Mouse (Mus musculus) liver, embryonic 16.5 days (tissue): Measurements from ENCODE around the gene Lfng. TPM values are rescaled to one million over a fixed set of nuclear protein-coding genes. Genes with fewer than 3 reads are reported as not detected.

Source experiments
- ATAC-seq: fragments of 200-750 bp; cut with Nextera tagmentation; 2 replicates; pipeline ENCODE4 v1.8.0; 2017; ENCODE audit warnings: low read depth, mild to moderate bottlenecking, moderate number of reproducible peaks, moderate library complexity
- H3K27ac ChIP-seq: fragments of 300-500 bp; sonication (generic); 2 replicates; pipeline ENCODE4 v1.5.1; 2014; ENCODE audit warnings: mild to moderate bottlenecking, low read length
- H3K27me3 ChIP-seq: fragments of 300-500 bp; sonication (generic); 2 replicates; pipeline ENCODE4 v1.6.1; 2014; ENCODE audit warnings: low read depth, low read length, mixed read lengths; ENCODE audit not compliant: control insufficient read depth, insufficient read depth
- H3K36me3 ChIP-seq: fragments of 300-500 bp; sonication (generic); 2 replicates; pipeline ENCODE4 v1.6.1; 2014; ENCODE audit warnings: mild to moderate bottlenecking; ENCODE audit not compliant: control insufficient read depth, insufficient read depth
- H3K4me1 ChIP-seq: fragments of 300-500 bp; sonication (generic); 2 replicates; pipeline ENCODE4 v1.6.1; 2014; ENCODE audit warnings: low read depth, low read length, mixed read lengths; ENCODE audit not compliant: control insufficient read depth
- H3K4me2 ChIP-seq: fragments of 300-500 bp; sonication (generic); 2 replicates; pipeline ENCODE4 v1.6.1; 2014; ENCODE audit warnings: low read depth, low read length, mixed read lengths
- H3K4me3 ChIP-seq: fragments of 300-500 bp; sonication (generic); 2 replicates; pipeline ENCODE4 v1.5.1; 2014; ENCODE audit warnings: low read depth, mild to moderate bottlenecking, low read length
- H3K9ac ChIP-seq: fragments of 300-500 bp; sonication (generic); 2 replicates; pipeline ENCODE4 v1.6.1; 2014; ENCODE audit warnings: low read depth, low read length
- H3K9me3 ChIP-seq: fragments of 300-500 bp; sonication (generic); replicated peaks from 2 replicates; pipeline ENCODE4 v1.6.1; 2016; ENCODE audit warnings: low read length; ENCODE audit not compliant: control insufficient read depth
- WGBS: fragments of 180-500 bp; shearing (Covaris S2); extraction: QIAGEN DNeasy Blood & Tissue Kit; methylation state at CpG from one replicate; pipeline ENCODE4 v1.1.7; 2014; ENCODE audit not compliant: insufficient replicate concordance; 5-methylcytosine and 5-hydroxymethylcytosine counted together
- polyA plus RNA-seq: library from polyadenylated mRNA; unstranded; fragments of >200 nt; fragmentation: Nextera tagmentation; extraction: Ambion mirVana; gene quantifications from 2 replicates; pipeline ENCODE4 v1.2.1, GENCODE M21; 2015

Gene Lfng
- polyA plus RNA-seq, 1 experiment from 2014 or later = 8.3 TPM

- 71% methylated on average over 6 of the region's 6 CpGs for WGBS
- peaks cover 5% of the 10 kb centered on the region; the same call in 1 of the 2 replicates for H3K36me3 ChIP-seq
Observed at GRCm38 (mm10) chr5:140638484-140638883, 31.4 kb downstream of the Lfng start.

GRCm38 (mm10) chr5:140639312-140639711 lies 32.2 kb downstream of the Lfng start:
- H3K36me3 ChIP-seq = peaks cover 5% of the 10 kb centered on the region; the same call in 1 of the 2 replicates
- WGBS = 76% methylated on average over 4 of the region's 4 CpGs
- ATAC-seq = no peak

More at GRCm38 (mm10) chr5:140638484-140638883, 31.4 kb downstream of the Lfng start:
- Histone ChIP-seq H3K4me2 (no peak overlapping the region), H3K27me3 (no peaks in the 10 kb centered on the region), H3K27ac (no peak overlapping the region), H3K9me3 (no peaks in the 10 kb centered on the region), H3K9ac (no peak overlapping the region), H3K4me3 (no peak overlapping the region), H3K4me1 (peaks cover 10% of the 10 kb centered on the region)
- ATAC-seq = no peak

GRCm38 (mm10) chr5:140639871-140640270 lies 32.8 kb downstream of the Lfng start:
- H3K4me1 ChIP-seq = peaks cover 23% of the 10 kb centered on the region
- H3K4me2 ChIP-seq = no peak overlapping the region
- ATAC-seq = no peak
- WGBS = 74% methylated on average over 14 of the region's 14 CpGs
- H3K9me3 ChIP-seq = no peaks in the 10 kb centered on the region
- H3K4me3 ChIP-seq = no peak overlapping the region
- no peak overlapping the region for H3K9ac ChIP-seq
- no peak overlapping the region for H3K27ac ChIP-seq
- H3K36me3 ChIP-seq = peaks cover 4% of the 10 kb centered on the region; the same call in 1 of the 2 replicates
- no peaks in the 10 kb centered on the region for H3K27me3 ChIP-seq

More at GRCm38 (mm10) chr5:140639312-140639711, 32.2 kb downstream of the Lfng start:
- no peak overlapping the region for H3K4me2 ChIP-seq
- H3K4me3 ChIP-seq = no peak overlapping the region
- H3K27ac ChIP-seq = no peak overlapping the region
- peaks cover 17% of the 10 kb centered on the region for H3K4me1 ChIP-seq
- H3K9me3 ChIP-seq = no peaks in the 10 kb centered on the region
- H3K27me3 ChIP-seq = no peaks in the 10 kb centered on the region
- H3K9ac ChIP-seq = no peak overlapping the region

- H3K9ac ChIP-seq = no peak overlapping the region
- H3K4me2 ChIP-seq = no peak overlapping the region
- H3K9me3 ChIP-seq = no peaks in the 10 kb centered on the region
- ATAC-seq = no peak
- WGBS = 41% methylated on average over 2 of the region's 2 CpGs
- peaks cover 32% of the 10 kb centered on the region for H3K4me1 ChIP-seq
- H3K4me3 ChIP-seq = no peak overlapping the region
- no peaks in the 10 kb centered on the region for H3K36me3 ChIP-seq
- no peak overlapping the region for H3K27ac ChIP-seq
- no peaks in the 10 kb centered on the region for H3K27me3 ChIP-seq
Observed at GRCm38 (mm10) chr5:140640812-140641211, 33.7 kb downstream of the Lfng start.

GRCm38 (mm10) chr5:140641254-140641928 lies 34.3 kb downstream of the Lfng start:
- no peaks in the 10 kb centered on the region for H3K9me3 ChIP-seq
- H3K4me3 ChIP-seq = no peak overlapping the region
- H3K27ac ChIP-seq = no peak overlapping the region
- peaks cover 38% of the 10 kb centered on the region for H3K4me1 ChIP-seq
- no peak for ATAC-seq
- H3K4me2 ChIP-seq = no peak overlapping the region
- no peak overlapping the region for H3K9ac ChIP-seq
- no peaks in the 10 kb centered on the region for H3K36me3 ChIP-seq
- no peaks in the 10 kb centered on the region for H3K27me3 ChIP-seq
- 68% methylated on average over 10 of the region's 10 CpGs for WGBS

GRCm38 (mm10) chr5:140642076-140642475 lies 35.0 kb downstream of the Lfng start:
- WGBS = 22% methylated on average over 3 of the region's 3 CpGs
- peaks cover 45% of the 10 kb centered on the region for H3K4me1 ChIP-seq
- no peak for ATAC-seq

GRCm38 (mm10) chr5:140644263-140644662 lies 37.1 kb downstream of the Lfng start:
- Histone ChIP-seq H3K4me1 (peaks cover 62% of the 10 kb centered on the region), H3K27ac (peak overlapping the region; percentile 55; the same call in 1 of the 2 replicates), H3K4me2 (peak overlapping the region; percentile 56), H3K9ac (0 out of 2 replicates have a peak overlapping the region, but pooled peaks have one; percentile 0), H3K4me3 (no peak overlapping the region), H3K27me3 (no peaks in the 10 kb centered on the region), H3K9me3 (no peaks in the 10 kb centered on the region), H3K36me3 (no peaks in the 10 kb centered on the region)
- ATAC-seq = no peak
- WGBS = 64% methylated on average over 6 of the region's 6 CpGs

More at GRCm38 (mm10) chr5:140642076-140642475, 35.0 kb downstream of the Lfng start:
- Histone ChIP-seq H3K4me3 (no peak overlapping the region), H3K9ac (no peak overlapping the region), H3K27ac (no peak overlapping the region), H3K9me3 (no peaks in the 10 kb centered on the region), H3K36me3 (no peaks in the 10 kb centered on the region), H3K27me3 (no peaks in the 10 kb centered on the region), H3K4me2 (no peak overlapping the region)

- H3K4me2 ChIP-seq = peak overlapping the region; percentile 56
- no peaks in the 10 kb centered on the region for H3K27me3 ChIP-seq
- ATAC-seq = peak; percentile 57
- 23% methylated on average over 15 of the region's 15 CpGs for WGBS
- no peaks in the 10 kb centered on the region for H3K36me3 ChIP-seq
- H3K4me3 ChIP-seq = peak overlapping the region; percentile 30; the same call in 1 of the 2 replicates
- peak overlapping the region; percentile 1; the same call in 1 of the 2 replicates for H3K9ac ChIP-seq
- peak overlapping the region; percentile 62 for H3K27ac ChIP-seq
- peaks cover 66% of the 10 kb centered on the region for H3K4me1 ChIP-seq
- H3K9me3 ChIP-seq = no peaks in the 10 kb centered on the region
Observed at GRCm38 (mm10) chr5:140644702-140645201, 37.6 kb downstream of the Lfng start.

GRCm38 (mm10) chr5:140645454-140645853 lies 38.3 kb downstream of the Lfng start:
- H3K4me3 ChIP-seq = no peak overlapping the region
- H3K4me2 ChIP-seq = peak overlapping the region; percentile 56
- peaks cover 73% of the 10 kb centered on the region for H3K4me1 ChIP-seq
- WGBS = 48% methylated on average over 4 of the region's 4 CpGs
- peak overlapping the region; percentile 1; the same call in 1 of the 2 replicates for H3K9ac ChIP-seq
- ATAC-seq = no peak
- H3K27me3 ChIP-seq = no peaks in the 10 kb centered on the region
- no peaks in the 10 kb centered on the region for H3K9me3 ChIP-seq
- H3K36me3 ChIP-seq = no peaks in the 10 kb centered on the region
- H3K27ac ChIP-seq = peak overlapping the region; percentile 62; the same call in 1 of the 2 replicates
